Mouse (Mus musculus) lung, postnatal 0 days (tissue): Measurements from ENCODE around the gene Haao. TPM values are rescaled to one million over a fixed set of nuclear protein-coding genes. Genes with fewer than 3 reads are reported as not detected.
A peak's percentile ranks its signal among the peaks of the same experiment; 100 is the strongest.

Experiments
- ATAC-seq: fragments of 200-750 bp; cut with Nextera tagmentation; 2 replicates; pipeline ENCODE4 v1.8.0; 2017; ENCODE audit warnings: moderate library complexity
- DNase-seq: peaks from one replicate; pipeline ENCODE4 v3.0.0-alpha.2; 2016; ENCODE audit warnings: low spot score
- H3K27ac ChIP-seq: fragments of 300-500 bp; sonication (generic); 2 replicates; pipeline ENCODE4 v1.5.1; 2014; ENCODE audit warnings: antibody characterized with exemption, mild to moderate bottlenecking, low read length, mixed read lengths
- H3K27me3 ChIP-seq: fragments of 300-500 bp; sonication (generic); replicated peaks from 2 replicates; pipeline ENCODE4 v1.6.1; 2014; ENCODE audit warnings: low read length, mixed read lengths; ENCODE audit not compliant: insufficient read depth
- H3K36me3 ChIP-seq: fragments of 300-500 bp; sonication (generic); 2 replicates; pipeline ENCODE4 v1.6.1; 2014; ENCODE audit warnings: low read length, mixed read lengths; ENCODE audit not compliant: insufficient read depth
- H3K4me1 ChIP-seq: fragments of 300-500 bp; sonication (generic); 2 replicates; pipeline ENCODE4 v1.6.1; 2014; ENCODE audit warnings: antibody characterized with exemption, low read depth, low read length, mixed read lengths; ENCODE audit not compliant: insufficient read depth
- H3K4me2 ChIP-seq: fragments of 300-500 bp; sonication (generic); replicated peaks from 2 replicates; pipeline ENCODE4 v1.6.1; 2014; ENCODE audit warnings: low read depth, mild to moderate bottlenecking, low read length, moderate library complexity, mixed read lengths
- H3K4me3 ChIP-seq: fragments of 300-500 bp; sonication (generic); 2 replicates; pipeline ENCODE4 v1.5.1; 2014; ENCODE audit warnings: low read depth, low read length
- H3K9ac ChIP-seq: fragments of 300-500 bp; sonication (generic); replicated peaks from 2 replicates; pipeline ENCODE4 v1.6.1; 2014; ENCODE audit warnings: low read depth, mild to moderate bottlenecking
- H3K9me3 ChIP-seq: fragments of 300-500 bp; sonication (generic); 2 replicates; pipeline ENCODE4 v1.6.1; 2016; ENCODE audit warnings: low read length, mixed read lengths
- CTCF ChIP-seq: IDR thresholded peaks from 2 replicates; pipeline ENCODE4 v1.5.1; 2016; ENCODE audit warnings: antibody characterized with exemption, mild to moderate bottlenecking
- EP300 ChIP-seq: IDR thresholded peaks from 2 replicates; pipeline ENCODE4 v1.6.1; 2016; ENCODE audit warnings: antibody characterized with exemption, mild to moderate bottlenecking, control low read depth
- WGBS: fragments of 180-500 bp; shearing (Covaris S2); extraction: QIAGEN DNeasy Blood & Tissue Kit; methylation state at CpG from one replicate; pipeline ENCODE4 v1.1.7; 2014; 5-methylcytosine and 5-hydroxymethylcytosine counted together
- polyA plus RNA-seq: library from polyadenylated mRNA; unstranded; fragments of >200 nt; fragmentation: Nextera tagmentation; extraction: Ambion mirVana; gene quantifications from 2 replicates; pipeline ENCODE4 v1.2.1, GENCODE M21; 2015

The Haao gene
- polyA plus RNA-seq, 1 experiment from 2014 or later: 1.6 TPM

- Histone ChIP-seq H3K4me1 (no peaks in the 10 kb centered on the region; the same call in 1 of the 2 replicates), H3K27me3 (no peaks in the 10 kb centered on the region), H3K9ac (no peak overlapping the region), H3K27ac (no peak overlapping the region), H3K9me3 (no peaks in the 10 kb centered on the region), H3K36me3 (no peaks in the 10 kb centered on the region), H3K4me3 (no peak overlapping the region), H3K4me2 (0 out of 2 replicates have a peak overlapping the region, but pooled peaks have one; percentile 31)
- no peak for DNase-seq
- 91% methylated on average over 9 of the region's 9 CpGs for WGBS
- TF ChIP-seq CTCF: no peak
- no peak for TF ChIP-seq EP300
- ATAC-seq: no peak
These were observed 42.7 kb downstream of the Haao start for GRCm38 (mm10) chr17:83805078-83805477.

- Histone ChIP-seq H3K36me3 (no peaks in the 10 kb centered on the region), H3K27me3 (no peaks in the 10 kb centered on the region), H3K9me3 (no peaks in the 10 kb centered on the region), H3K27ac (peak overlapping the region; percentile 16; the same call in 1 of the 2 replicates), H3K4me1 (no peaks in the 10 kb centered on the region; the same call in 1 of the 2 replicates), H3K4me3 (no peak overlapping the region), H3K9ac (no peak overlapping the region), H3K4me2 (peak overlapping the region; percentile 31; the same call in 1 of the 2 replicates)
- TF ChIP-seq CTCF (peak; percentile 30), EP300 (peak; percentile 89)
- DNase-seq (peak; percentile 95), ATAC-seq (peak; percentile 93)
- 56% methylated on average over 9 of the region's 9 CpGs for WGBS
These were observed 43.8 kb downstream of the Haao start for GRCm38 (mm10) chr17:83803987-83804386.

GRCm38 (mm10) chr17:83799506-83800050 is 48.2 kb downstream of the Haao start:
- TF ChIP-seq EP300 (no peak), CTCF (no peak)
- H3K9ac ChIP-seq: no peak overlapping the region
- no peaks in the 10 kb centered on the region for H3K27me3 ChIP-seq
- no peak overlapping the region for H3K4me2 ChIP-seq
- H3K27ac ChIP-seq: no peak overlapping the region
- DNase-seq (no peak), ATAC-seq (no peak)
- no peaks in the 10 kb centered on the region for H3K4me1 ChIP-seq
- WGBS: 81% methylated on average over 11 of the region's 11 CpGs
- no peaks in the 10 kb centered on the region for H3K9me3 ChIP-seq
- H3K36me3 ChIP-seq: no peaks in the 10 kb centered on the region
- no peak overlapping the region for H3K4me3 ChIP-seq

- ATAC-seq: no peak
- H3K4me1 ChIP-seq: no peaks in the 10 kb centered on the region
- H3K27me3 ChIP-seq: no peaks in the 10 kb centered on the region
- TF ChIP-seq CTCF (no peak), EP300 (no peak)
- H3K4me3 ChIP-seq: no peak overlapping the region
- WGBS: 93% methylated on average over 17 of the region's 17 CpGs
- DNase-seq: no peak
- H3K9me3 ChIP-seq: no peaks in the 10 kb centered on the region
- no peak overlapping the region for H3K27ac ChIP-seq
- no peak overlapping the region for H3K9ac ChIP-seq
- H3K36me3 ChIP-seq: peaks cover 3% of the 10 kb centered on the region; the same call in 1 of the 2 replicates
- no peak overlapping the region for H3K4me2 ChIP-seq
These were observed 52.6 kb downstream of the Haao start for GRCm38 (mm10) chr17:83795121-83795520.

GRCm38 (mm10) chr17:83792388-83792787 is 55.4 kb downstream of the Haao start:
- Histone ChIP-seq H3K4me2 (no peak overlapping the region), H3K4me3 (no peak overlapping the region), H3K4me1 (no peaks in the 10 kb centered on the region), H3K27me3 (no peaks in the 10 kb centered on the region), H3K9me3 (no peaks in the 10 kb centered on the region), H3K36me3 (peaks cover 6% of the 10 kb centered on the region; the same call in 1 of the 2 replicates), H3K27ac (no peak overlapping the region), H3K9ac (no peak overlapping the region)
- 81% methylated on average over 23 of the region's 23 CpGs for WGBS
- ATAC-seq: no peak
- TF ChIP-seq CTCF: no peak
- no peak for TF ChIP-seq EP300
- no peak for DNase-seq

GRCm38 (mm10) chr17:83790158-83790557 is 57.6 kb downstream of the Haao start:
- Histone ChIP-seq H3K4me2 (no peak overlapping the region), H3K9me3 (no peaks in the 10 kb centered on the region), H3K27me3 (no peaks in the 10 kb centered on the region), H3K4me1 (no peaks in the 10 kb centered on the region), H3K36me3 (peaks cover 6% of the 10 kb centered on the region; the same call in 1 of the 2 replicates), H3K4me3 (no peak overlapping the region), H3K9ac (no peak overlapping the region), H3K27ac (no peak overlapping the region)
- WGBS: 84% methylated on average over 5 of the region's 5 CpGs
- no peak for DNase-seq
- TF ChIP-seq EP300: no peak
- TF ChIP-seq CTCF: no peak
- ATAC-seq: 0 out of 2 replicates have a peak, but pooled peaks have one; percentile 14
